Comparison of ENCODE assay signal across 8 mouse cellular contexts in the genomic region with DNA sequence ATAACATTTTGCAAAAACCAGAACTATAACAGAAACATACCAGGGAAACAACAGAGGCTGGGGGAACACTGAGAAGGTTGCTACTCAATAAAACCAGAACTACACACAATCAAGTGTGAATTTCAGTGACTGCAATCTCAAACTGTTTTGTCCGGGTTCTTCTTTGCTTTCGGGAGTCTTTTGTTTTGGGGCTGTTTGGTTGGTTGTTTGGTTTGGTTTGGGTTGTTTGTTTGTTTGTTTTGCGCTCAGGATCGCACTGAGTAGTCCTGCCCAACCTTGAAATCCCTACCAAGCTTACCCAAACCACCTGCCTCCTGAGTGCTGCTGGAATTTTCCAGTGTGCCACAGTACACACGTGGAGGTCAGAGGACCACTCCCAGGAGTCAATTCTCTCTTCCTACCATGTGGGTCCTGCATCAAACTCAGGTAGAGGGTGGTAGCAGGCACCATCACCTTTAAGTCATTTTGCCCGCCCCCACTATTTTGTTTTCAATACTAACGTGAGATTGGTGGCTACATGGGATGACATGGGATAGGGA. TPM values are rescaled to one million over a fixed set of nuclear protein-coding genes. Genes with fewer than 3 reads are reported as not detected.
DNase-seq lines count a peak whose midpoint lies in the region; ATAC-seq and TF ChIP-seq lines count a peak whose summit lies in the region.

No protein-coding gene starts in this region.

- 40% methylated on average over 7 of the region's 7 CpGs for WGBS in kidney, embryonic 14.5 days
- WGBS in hindbrain, embryonic 14.5 days, result 50% methylated on average over 7 of the region's 7 CpGs
- WGBS in midbrain, embryonic 13.5 days, result 56% methylated on average over 7 of the region's 7 CpGs
- WGBS in kidney, adult 2 months, result 38% methylated on average over 7 of the region's 7 CpGs

- ATAC-seq in kidney, embryonic 14.5 days (ENCODE audit: low FRiP score, low TSS enrichment), result no peak
- no peak for ATAC-seq in hindbrain, embryonic 14.5 days (ENCODE audit: low FRiP score)
- 0 out of 2 replicates have a peak, but pooled peaks have one; percentile 18 for ATAC-seq in midbrain, embryonic 13.5 days

- TF ChIP-seq CTCF in cortical plate, adult 2 months (IDR thresholded peaks at IDR 0.05; ENCODE audit: extremely low read depth, insufficient read depth, low read length), result no peak
- TF ChIP-seq CTCF in kidney, adult 2 months (conservative IDR thresholded peaks at IDR 0.05; ENCODE audit: insufficient read depth, insufficient read length, low read depth, low read length), result no peak

- peaks cover 27% of the 10 kb centered on the region for H3K36me3 ChIP-seq in kidney, embryonic 14.5 days (ENCODE audit: control insufficient read depth, insufficient read depth, low read length)
- peaks cover 24% of the 10 kb centered on the region for H3K36me3 ChIP-seq in hindbrain, embryonic 14.5 days (replicated peaks; ENCODE audit: control insufficient read depth, insufficient read depth)
- H3K36me3 ChIP-seq in midbrain, embryonic 13.5 days, result peaks cover 29% of the 10 kb centered on the region
- no peaks in the 10 kb centered on the region for H3K36me3 ChIP-seq in kidney, adult 2 months (ENCODE audit: control insufficient read depth, insufficient read depth, low read length)

- peak overlapping the region; percentile 14; the same call in 1 of the 2 replicates for H3K9ac ChIP-seq in kidney, embryonic 14.5 days (ENCODE audit: low read depth, low read length)
- H3K9ac ChIP-seq in hindbrain, embryonic 14.5 days, result peak overlapping the region; percentile 25
- H3K9ac ChIP-seq in midbrain, embryonic 13.5 days (replicated peaks), result peak overlapping the region; percentile 1; the same call in 1 of the 2 replicates

- H3K27ac ChIP-seq in kidney, embryonic 14.5 days (ENCODE audit: low read depth, low read length), result no peak overlapping the region
- no peak overlapping the region for H3K27ac ChIP-seq in cortical plate, adult 2 months (ENCODE audit: insufficient read depth, low read length)
- no peak overlapping the region for H3K27ac ChIP-seq in hindbrain, embryonic 14.5 days
- H3K27ac ChIP-seq in midbrain, embryonic 13.5 days, result peak overlapping the region; percentile 8; the same call in 1 of the 2 replicates
- H3K27ac ChIP-seq in kidney, adult 2 months (ENCODE audit: insufficient read depth, low read depth, low read length), result no peak overlapping the region

- DNase-seq in kidney, postnatal 4 days, result no peak
- no peak for DNase-seq in hindbrain, embryonic 14.5 days (ENCODE audit: low spot score)
- DNase-seq in thymus, postnatal 25 days, result no peak
- DNase-seq in left cerebral cortex, adult 18-20 months (ENCODE audit: low spot score in 2 of 2), result no peak
- DNase-seq in kidney, adult 2 months, result no peak

- H3K9me3 ChIP-seq in kidney, embryonic 14.5 days (ENCODE audit: control insufficient read depth, low read length), result no peaks in the 10 kb centered on the region
- H3K9me3 ChIP-seq in hindbrain, embryonic 14.5 days (ENCODE audit: control insufficient read depth, low read length), result no peaks in the 10 kb centered on the region
- no peaks in the 10 kb centered on the region for H3K9me3 ChIP-seq in midbrain, embryonic 13.5 days

- TF ChIP-seq POLR2A in cortical plate, adult 2 months (IDR thresholded peaks at IDR 0.05; ENCODE audit: extremely low read depth, insufficient read depth, low read length), result no peak
- no peak for TF ChIP-seq POLR2A in kidney, adult 2 months (IDR thresholded peaks at IDR 0.05; ENCODE audit: low read depth, low read length)

- no peak overlapping the region for H3K4me3 ChIP-seq in kidney, embryonic 14.5 days (ENCODE audit: low read length)
- H3K4me3 ChIP-seq in cortical plate, adult 2 months (ENCODE audit: insufficient read depth, low read length), result peak overlapping the region; percentile 56
- H3K4me3 ChIP-seq in hindbrain, embryonic 14.5 days (replicated peaks; ENCODE audit: low read length), result peak overlapping the region; percentile 45
- H3K4me3 ChIP-seq in midbrain, embryonic 13.5 days (replicated peaks), result peak overlapping the region; percentile 50
- no peak overlapping the region for H3K4me3 ChIP-seq in kidney, adult 2 months (ENCODE audit: insufficient read depth, low read depth, low read length)

- H3K27me3 ChIP-seq in kidney, embryonic 14.5 days (ENCODE audit: control insufficient read depth, insufficient read depth, low read length), result no peaks in the 10 kb centered on the region
- H3K27me3 ChIP-seq in hindbrain, embryonic 14.5 days (ENCODE audit: control insufficient read depth, insufficient read depth, low read length), result no peaks in the 10 kb centered on the region
- H3K27me3 ChIP-seq in midbrain, embryonic 13.5 days, result no peaks in the 10 kb centered on the region
- H3K27me3 ChIP-seq in kidney, adult 2 months (replicated peaks; ENCODE audit: control insufficient read depth, insufficient read depth, low read length), result no peaks in the 10 kb centered on the region

- H3K4me2 ChIP-seq in kidney, embryonic 14.5 days (replicated peaks; ENCODE audit: low read depth, low read length), result no peak overlapping the region; the same call in 1 of the 2 replicates
- H3K4me2 ChIP-seq in hindbrain, embryonic 14.5 days (replicated peaks), result peak overlapping the region; percentile 57
- H3K4me2 ChIP-seq in midbrain, embryonic 13.5 days (replicated peaks), result peak overlapping the region; percentile 54

- H3K4me1 ChIP-seq in kidney, embryonic 14.5 days (ENCODE audit: control insufficient read depth, insufficient read depth, low read length), result no peaks in the 10 kb centered on the region
- peaks cover 3% of the 10 kb centered on the region for H3K4me1 ChIP-seq in cortical plate, adult 2 months (ENCODE audit: control insufficient read depth, insufficient read depth, low read length)
- peaks cover 6% of the 10 kb centered on the region for H3K4me1 ChIP-seq in hindbrain, embryonic 14.5 days (replicated peaks; ENCODE audit: control insufficient read depth, insufficient read depth, low read length)
- 0 out of 2 replicates have a peak, but pooled peaks cover 8% of the 10 kb centered on the region for H3K4me1 ChIP-seq in midbrain, embryonic 13.5 days (replicated peaks)
- peaks cover 3% of the 10 kb centered on the region; the same call in 1 of the 2 replicates for H3K4me1 ChIP-seq in kidney, adult 2 months (ENCODE audit: control insufficient read depth, insufficient read depth, low read length)

RNA-seq across cellular contexts. Expression of a gene that starts 0.7 kb away (rescaled TPM):
- polyA plus RNA-seq in kidney, embryonic 14.5 days (2014; fragmentation: Nextera tagmentation; extraction: Ambion mirVana), result 7.7 and 21.1 TPM in 2 replicates
- 7.4 and 9.6 TPM in 2 replicates for polyA plus RNA-seq in cortical plate, adult 2 months (2012; rRNA removed)
- polyA plus RNA-seq in hindbrain, embryonic 14.5 days (2014; fragmentation: Nextera tagmentation; extraction: Ambion mirVana), result 28.0 and 31.2 TPM in 2 replicates
- 20.5 and 21.6 TPM in 2 replicates for polyA plus RNA-seq in midbrain, embryonic 13.5 days (2015; fragmentation: Nextera tagmentation; extraction: Ambion mirVana)
- total RNA-seq in left cerebral cortex, adult 18-20 months (2021), result 1 to 10 TPM; 3.0 to 4.1 TPM
- 3.1 and 6.9 TPM in 2 replicates for polyA plus RNA-seq in kidney, adult 2 months (2012; rRNA removed)

RNA-seq across cellular contexts. Expression of a gene that starts 17.3 kb away (rescaled TPM):
- 24.5 and 25.7 TPM in 2 replicates for polyA plus RNA-seq in kidney, embryonic 14.5 days (2014; fragmentation: Nextera tagmentation; extraction: Ambion mirVana)
- polyA plus RNA-seq in cortical plate, adult 2 months (2012; rRNA removed), result 3.9 and 5.0 TPM in 2 replicates
- 8.2 and 8.8 TPM in 2 replicates for polyA plus RNA-seq in hindbrain, embryonic 14.5 days (2014; fragmentation: Nextera tagmentation; extraction: Ambion mirVana)
- polyA plus RNA-seq in midbrain, embryonic 13.5 days (2015; fragmentation: Nextera tagmentation; extraction: Ambion mirVana), result 10.5 and 11.2 TPM in 2 replicates
- 1 to 10 TPM; 3.5 to 3.6 TPM for total RNA-seq in left cerebral cortex, adult 18-20 months (2021)
- polyA plus RNA-seq in kidney, adult 2 months (2012; rRNA removed), result 4.5 and 5.1 TPM in 2 replicates

RNA-seq across cellular contexts. Expression of a gene that starts 52.2 kb away (rescaled TPM):
- 42.4 and 47.3 TPM in 2 replicates for polyA plus RNA-seq in kidney, embryonic 14.5 days (2014; fragmentation: Nextera tagmentation; extraction: Ambion mirVana)
- 17.3 and 22.1 TPM in 2 replicates for polyA plus RNA-seq in cortical plate, adult 2 months (2012; rRNA removed)
- polyA plus RNA-seq in hindbrain, embryonic 14.5 days (2014; fragmentation: Nextera tagmentation; extraction: Ambion mirVana), result 18.1 and 19.0 TPM in 2 replicates
- 20.0 and 26.3 TPM in 2 replicates for polyA plus RNA-seq in midbrain, embryonic 13.5 days (2015; fragmentation: Nextera tagmentation; extraction: Ambion mirVana)
- total RNA-seq in left cerebral cortex, adult 18-20 months (2021), result 10 to 100 TPM; 12.4 to 16.6 TPM
- 210 and 226 TPM in 2 replicates for polyA plus RNA-seq in kidney, adult 2 months (2012; rRNA removed)

Comparison
In these comparisons a context has a peak if more than half of its experiments do, and no peak if none do; other contexts are left out.
1. H3K4me3 ChIP-seq: peak in cortical plate, adult 2 months (single experiment), hindbrain, embryonic 14.5 days (single experiment) and midbrain, embryonic 13.5 days (single experiment); none in kidney, embryonic 14.5 days (single experiment) and kidney, adult 2 months (single experiment).
2. Peak in every context shown above with its lines, with median percentiles within 50 percentile points of each other: H3K9ac ChIP-seq.